Mouse (Mus musculus) liver, embryonic 15.5 days (tissue): Measurements from ENCODE around the gene H2afv. TPM values are rescaled to one million over a fixed set of nuclear protein-coding genes. Genes with fewer than 3 reads are reported as not detected.
"Not testable (repeated sequence)": the region's sequence is repeated elsewhere in the genome, so short reads cannot be mapped to it uniquely, and the experiment has no call there.

Experiments
- ATAC-seq: fragments of 200-750 bp; cut with Nextera tagmentation; 2 replicates; pipeline ENCODE4 v1.8.0; 2017; ENCODE audit warnings: moderate number of reproducible peaks, mild to moderate bottlenecking, moderate library complexity; ENCODE audit not compliant: insufficient read depth
- H3K27ac ChIP-seq: fragments of 300-500 bp; sonication (generic); replicated peaks from 2 replicates; pipeline ENCODE4 v1.5.1; 2015; ENCODE audit warnings: mild to moderate bottlenecking, inconsistent platforms
- H3K27me3 ChIP-seq: fragments of 300-500 bp; sonication (generic); 2 replicates; pipeline ENCODE4 v1.6.1; 2015; ENCODE audit warnings: mild to moderate bottlenecking, inconsistent platforms
- H3K36me3 ChIP-seq: fragments of 300-500 bp; sonication (generic); replicated peaks from 2 replicates; pipeline ENCODE4 v1.6.1; 2015; ENCODE audit warnings: moderate library complexity, mild to moderate bottlenecking, inconsistent platforms
- H3K4me1 ChIP-seq: fragments of 300-500 bp; sonication (generic); replicated peaks from 2 replicates; pipeline ENCODE4 v1.6.1; 2015; ENCODE audit warnings: inconsistent platforms
- H3K4me2 ChIP-seq: fragments of 300-500 bp; sonication (generic); 2 replicates; pipeline ENCODE4 v1.6.1; 2015; ENCODE audit warnings: moderate library complexity, mild to moderate bottlenecking, inconsistent platforms
- H3K4me3 ChIP-seq: fragments of 300-500 bp; sonication (generic); replicated peaks from 2 replicates; pipeline ENCODE4 v1.5.1; 2015; ENCODE audit warnings: mild to moderate bottlenecking, inconsistent platforms
- H3K9ac ChIP-seq: fragments of 300-500 bp; sonication (generic); 2 replicates; pipeline ENCODE4 v1.6.1; 2015; ENCODE audit warnings: moderate library complexity, mild to moderate bottlenecking, inconsistent platforms
- H3K9me3 ChIP-seq: fragments of 300-500 bp; sonication (generic); replicated peaks from 2 replicates; pipeline ENCODE4 v1.6.1; 2016; ENCODE audit warnings: inconsistent platforms
- WGBS: fragments of 180-500 bp; shearing (Covaris S2); methylation state at CpG from one replicate; pipeline ENCODE4 v1.1.7; 2015; ENCODE audit warnings: mixed read lengths; ENCODE audit not compliant: insufficient replicate concordance; 5-methylcytosine and 5-hydroxymethylcytosine counted together
- polyA plus RNA-seq: library from polyadenylated mRNA; unstranded; fragments of >200 nt; fragmentation: Nextera tagmentation; extraction: Ambion mirVana; gene quantifications from 2 replicates; pipeline ENCODE4 v1.2.1, GENCODE M21; 2015

The H2afv gene
- polyA plus RNA-seq, 1 experiment from 2014 or later, result 118 TPM

DNA sequence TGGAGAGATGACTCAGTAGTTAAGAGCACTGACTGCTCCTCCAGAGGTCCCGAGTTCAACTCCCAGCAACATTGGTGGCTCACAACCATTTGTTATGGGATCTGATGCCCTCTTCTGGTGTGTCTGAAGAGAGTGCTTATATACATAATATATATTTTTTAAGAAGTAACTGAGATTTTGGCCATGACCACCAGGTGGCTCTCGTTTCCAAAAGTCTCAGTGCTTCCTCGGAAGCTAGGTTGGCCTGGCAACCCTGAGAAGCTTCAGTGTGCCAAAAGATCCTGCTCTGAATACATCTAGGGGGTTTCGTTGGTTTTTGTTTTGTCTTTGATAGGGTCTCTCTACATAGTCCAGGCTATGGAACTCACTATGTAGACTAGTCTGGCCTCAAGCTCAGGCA, 20.9 kb upstream of the H2afv start:
- Histone ChIP-seq H3K9ac (no peak overlapping the region), H3K36me3 (peaks cover 27% of the 10 kb centered on the region), H3K4me1 (peaks cover 9% of the 10 kb centered on the region), H3K27ac (no peak overlapping the region), H3K27me3 (no peaks in the 10 kb centered on the region), H3K4me3 (no peak overlapping the region), H3K9me3 (no peaks in the 10 kb centered on the region), H3K4me2 (no peak overlapping the region)
- 19% methylated on average over 4 of the region's 4 CpGs for WGBS
- ATAC-seq, result no peak; the same call in 1 of the 2 replicates

DNA sequence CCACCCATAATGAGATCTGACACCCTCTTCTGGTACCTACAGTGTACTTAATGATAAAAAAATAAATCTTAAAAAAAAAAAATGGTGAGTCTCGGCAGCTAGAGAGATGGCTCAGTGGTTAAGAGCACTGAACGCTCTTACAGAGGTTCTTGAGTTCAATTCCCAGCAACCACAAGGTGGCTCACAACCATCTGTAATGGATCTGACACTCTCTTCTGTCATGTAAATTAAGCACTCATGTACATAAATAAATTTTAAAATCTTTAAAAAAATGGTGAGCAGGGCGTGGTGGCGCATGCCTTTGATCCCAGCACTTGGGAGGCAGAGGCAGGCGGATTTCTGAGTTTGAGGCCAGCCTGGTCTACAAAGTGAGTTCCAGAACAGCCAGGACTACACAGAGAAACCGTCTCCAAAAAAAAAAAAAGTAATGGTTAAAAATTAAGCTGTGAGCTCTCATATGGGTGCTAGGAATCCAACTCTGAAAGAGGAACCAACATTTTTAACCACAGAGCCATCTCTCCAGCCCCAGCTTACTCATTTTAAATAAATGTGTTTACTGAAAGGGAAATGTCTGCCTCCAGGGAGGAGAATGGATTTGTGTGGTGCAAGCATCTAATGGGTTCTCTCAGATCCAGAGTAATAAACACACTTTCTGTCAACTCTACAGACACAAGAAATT, 19.1 kb upstream of the H2afv start:
- Histone ChIP-seq H3K4me1 (peaks cover 3% of the 10 kb centered on the region; the same call in 1 of the 2 replicates), H3K9ac (no peak overlapping the region), H3K9me3 (no peaks in the 10 kb centered on the region), H3K27me3 (no peaks in the 10 kb centered on the region), H3K27ac (no peak overlapping the region), H3K36me3 (peaks cover 23% of the 10 kb centered on the region), H3K4me3 (no peak overlapping the region), H3K4me2 (no peak overlapping the region)
- 73% methylated on average over 6 of the region's 6 CpGs for WGBS
- no peak for ATAC-seq

DNA sequence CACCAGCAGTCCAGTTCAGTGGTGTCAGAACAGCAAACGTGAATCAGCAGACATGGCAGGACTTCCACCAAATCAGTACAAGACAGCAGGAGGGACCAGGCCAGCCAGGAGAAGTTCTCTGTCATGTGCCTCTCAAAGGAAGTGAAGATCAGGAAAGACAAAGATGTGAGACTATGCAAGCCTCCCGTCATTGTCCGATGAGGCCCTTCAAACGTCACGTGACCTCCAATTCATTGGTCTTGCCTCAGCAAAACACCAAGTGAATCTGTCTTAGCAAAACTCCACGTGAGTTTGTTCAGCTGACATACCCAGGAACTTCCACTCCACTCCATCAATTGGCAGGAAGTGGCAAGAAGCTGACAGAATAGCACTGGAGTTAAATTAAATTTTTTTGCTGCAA, 11.8 kb upstream of the H2afv start:
- no peaks in the 10 kb centered on the region for H3K27me3 ChIP-seq
- H3K9me3 ChIP-seq, result no peaks in the 10 kb centered on the region
- no peak overlapping the region for H3K27ac ChIP-seq
- H3K4me2 ChIP-seq, result no peak overlapping the region
- no peaks in the 10 kb centered on the region for H3K36me3 ChIP-seq
- H3K9ac ChIP-seq, result no peak overlapping the region
- no peak overlapping the region for H3K4me3 ChIP-seq
- no peaks in the 10 kb centered on the region for H3K4me1 ChIP-seq
- 54% methylated on average over 6 of the region's 6 CpGs for WGBS
- ATAC-seq, result no peak

DNA sequence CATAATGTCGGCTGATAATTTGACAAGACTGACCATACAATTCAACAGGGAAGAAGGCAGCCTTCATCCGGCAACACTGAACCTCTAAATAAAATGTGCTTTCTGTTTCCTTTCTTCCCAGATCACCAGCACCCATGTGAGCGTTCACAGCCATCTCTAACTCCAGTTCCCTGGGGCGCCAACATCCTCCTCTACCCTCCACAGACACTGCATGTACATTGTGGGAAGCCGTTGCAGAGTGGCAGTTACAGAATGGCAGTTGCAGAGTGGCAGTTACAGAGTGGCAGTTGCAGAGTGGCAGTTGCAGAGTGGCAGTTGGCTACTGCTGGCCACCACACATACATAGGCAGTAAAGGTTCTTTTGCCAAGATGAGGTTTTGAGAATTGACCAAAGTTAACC, 3.9 kb upstream of the H2afv start:
- H3K4me2 ChIP-seq, H3K4me3 ChIP-seq, ATAC-seq, H3K9me3 ChIP-seq, H3K27ac ChIP-seq, H3K9ac ChIP-seq, H3K27me3 ChIP-seq, H3K36me3 ChIP-seq: not testable (repeated sequence)
- H3K4me1 ChIP-seq, result peaks cover 11% of the 10 kb centered on the region
- 75% methylated on average over 5 of the region's 5 CpGs for WGBS

DNA sequence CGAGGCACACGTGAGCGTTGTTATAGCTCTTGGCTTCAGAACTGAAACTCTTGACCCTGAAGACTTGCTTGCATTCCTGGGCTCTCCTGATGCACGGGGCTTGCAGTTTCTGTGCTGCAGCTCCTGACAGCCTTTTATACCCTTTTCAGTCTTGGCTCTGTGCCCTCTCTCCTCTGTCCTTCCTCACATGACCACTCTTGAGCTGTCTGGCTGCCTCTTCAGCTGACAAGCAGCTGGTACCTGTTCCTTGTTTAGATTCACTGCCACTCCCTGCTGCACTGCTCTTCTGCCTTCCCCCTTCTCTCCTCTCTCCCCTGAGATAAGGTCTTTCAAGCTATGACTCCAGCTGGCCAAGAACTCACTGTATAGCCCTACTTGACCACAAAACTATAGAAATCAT, 3.2 kb upstream of the H2afv start:
- H3K9ac ChIP-seq, result no peak overlapping the region
- WGBS, result 79% methylated on average over 4 of the region's 4 CpGs
- H3K27ac ChIP-seq, result no peak overlapping the region
- H3K27me3 ChIP-seq, result 0 out of 2 replicates have a peak, but pooled peaks cover 3% of the 10 kb centered on the region
- H3K36me3 ChIP-seq, result no peaks in the 10 kb centered on the region
- no peaks in the 10 kb centered on the region for H3K9me3 ChIP-seq
- no peak overlapping the region for H3K4me2 ChIP-seq
- H3K4me3 ChIP-seq, result no peak overlapping the region
- peaks cover 17% of the 10 kb centered on the region for H3K4me1 ChIP-seq
- ATAC-seq, result no peak

DNA sequence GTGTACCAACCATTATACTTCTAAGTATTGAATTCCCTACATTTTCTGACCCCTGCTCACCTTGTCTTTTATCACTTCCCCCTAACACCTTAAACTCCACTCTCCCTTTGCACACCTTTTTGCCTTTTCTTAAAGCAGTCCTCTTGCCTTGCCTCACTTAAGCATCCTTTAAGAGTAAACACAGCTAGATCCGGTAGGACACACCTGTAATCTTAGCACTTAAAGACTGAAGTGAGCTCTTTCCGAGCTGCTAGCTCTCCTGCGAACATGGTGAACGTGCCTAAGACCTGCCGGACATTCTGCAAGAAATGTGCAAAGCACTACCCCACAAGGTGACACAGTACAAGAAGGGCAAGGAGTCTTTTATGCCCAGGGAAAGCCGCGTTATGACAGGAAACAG, 1.7 kb upstream of the H2afv start:
- no peak overlapping the region for H3K4me3 ChIP-seq
- H3K9ac ChIP-seq, result no peak overlapping the region
- H3K36me3 ChIP-seq, result peaks cover 7% of the 10 kb centered on the region
- ATAC-seq, result no peak
- peaks cover 23% of the 10 kb centered on the region for H3K4me1 ChIP-seq
- H3K4me2 ChIP-seq, result no peak overlapping the region
- H3K27me3 ChIP-seq, result 0 out of 2 replicates have a peak, but pooled peaks cover 3% of the 10 kb centered on the region
- H3K27ac ChIP-seq, result no peak overlapping the region
- no peaks in the 10 kb centered on the region for H3K9me3 ChIP-seq
- WGBS, result 85% methylated on average over 7 of the region's 7 CpGs

DNA sequence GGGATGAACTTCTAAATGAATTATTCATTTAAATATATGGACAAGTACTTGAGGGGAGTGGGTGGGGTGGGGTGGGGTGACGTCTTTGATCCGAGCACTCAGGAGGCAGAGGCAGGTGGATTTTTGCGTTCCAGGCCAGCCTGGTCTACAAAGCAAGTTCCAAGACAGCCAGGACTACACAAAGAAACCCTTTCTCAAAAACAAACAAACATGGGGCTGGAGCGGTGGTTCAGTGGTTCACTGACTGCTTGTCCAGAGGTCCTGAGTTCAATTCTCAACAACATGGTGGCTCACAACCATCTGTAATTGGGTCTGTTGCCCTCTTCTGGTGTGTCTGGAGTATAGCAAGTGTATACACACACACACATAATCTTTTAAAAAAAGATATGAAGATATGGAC, 1.2 kb upstream of the H2afv start:
- Histone ChIP-seq H3K9me3 (no peaks in the 10 kb centered on the region), H3K4me3 (peak overlapping the region; percentile 96), H3K9ac (0 out of 2 replicates have a peak overlapping the region, but pooled peaks have one; percentile 51), H3K4me2 (peak overlapping the region; percentile 66), H3K27ac (no peak overlapping the region), H3K4me1 (peaks cover 23% of the 10 kb centered on the region), H3K27me3 (0 out of 2 replicates have a peak, but pooled peaks cover 3% of the 10 kb centered on the region), H3K36me3 (peaks cover 12% of the 10 kb centered on the region)
- 57% methylated on average over 4 of the region's 4 CpGs for WGBS
- no peak for ATAC-seq

DNA sequence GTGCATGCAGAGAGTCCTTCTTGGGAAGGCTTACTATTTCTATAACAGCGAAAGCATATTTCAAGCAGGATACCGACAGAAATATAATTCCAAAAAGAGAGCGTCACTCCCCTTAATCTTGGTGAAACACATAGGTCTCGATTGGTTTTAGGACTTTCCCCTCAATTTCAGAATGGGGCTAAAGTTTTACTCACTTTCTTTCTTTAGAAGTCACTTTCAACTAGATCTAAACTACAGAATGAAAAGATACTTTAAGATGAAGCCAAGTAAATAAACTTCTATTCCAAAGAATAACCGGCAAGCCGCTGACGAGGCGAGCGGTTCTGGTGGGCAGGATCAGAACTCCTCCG, 541 bp downstream of the H2afv start:
- under 1% methylated on average over 10 of the region's 10 CpGs for WGBS
- Histone ChIP-seq H3K4me1 (peaks cover 23% of the 10 kb centered on the region), H3K27me3 (0 out of 2 replicates have a peak, but pooled peaks cover 3% of the 10 kb centered on the region), H3K9ac (peak overlapping the region; percentile 93), H3K36me3 (peaks cover 23% of the 10 kb centered on the region), H3K27ac (peak overlapping the region; percentile 96), H3K9me3 (no peaks in the 10 kb centered on the region), H3K4me3 (peak overlapping the region; percentile 96), H3K4me2 (peak overlapping the region; percentile 72)
- ATAC-seq, result no peak

DNA sequence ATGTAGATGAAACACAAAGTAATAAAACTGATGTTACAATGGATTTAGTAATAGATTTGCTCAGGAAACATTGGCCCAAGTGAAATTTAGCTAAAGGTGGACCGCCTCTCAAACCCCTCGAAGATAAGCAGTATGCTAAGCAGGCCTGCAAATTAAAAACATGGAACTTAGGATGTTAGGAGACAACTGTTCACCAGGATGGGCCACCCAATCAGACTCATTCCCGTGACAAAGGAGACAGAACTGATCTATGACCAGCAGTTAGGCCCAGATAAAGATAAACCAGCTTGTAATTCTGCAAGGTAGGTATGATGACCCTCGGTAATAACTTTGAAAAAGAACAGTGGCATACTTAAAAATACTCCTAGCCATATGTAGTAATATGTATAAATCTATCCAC, 1.1 kb downstream of the H2afv start:
- H3K27me3 ChIP-seq, result 0 out of 2 replicates have a peak, but pooled peaks cover 3% of the 10 kb centered on the region

DNA sequence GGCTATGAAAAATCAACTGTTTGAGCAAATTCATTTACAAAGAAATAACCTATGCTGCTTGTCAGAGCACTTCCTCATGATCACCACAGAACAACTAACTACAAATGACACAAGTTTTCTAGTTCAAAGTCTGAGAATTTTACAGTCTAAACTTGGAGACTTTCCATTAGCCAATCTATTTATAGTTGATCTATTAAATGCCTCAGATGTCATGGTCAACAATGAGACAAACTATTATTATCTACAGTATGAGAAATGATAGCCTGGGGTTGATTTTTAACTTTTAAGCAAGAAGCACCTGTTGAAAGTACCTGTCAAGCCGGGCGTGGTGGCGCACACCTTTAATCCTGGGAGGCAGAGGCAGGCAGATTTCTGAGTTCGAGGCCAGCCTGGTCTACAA, 1.7 kb downstream of the H2afv start:
- H3K4me2 ChIP-seq, result peak overlapping the region; percentile 72
- WGBS, result 82% methylated on average over 4 of the region's 4 CpGs
- H3K4me1 ChIP-seq, result peaks cover 23% of the 10 kb centered on the region
- H3K4me3 ChIP-seq, result peak overlapping the region; percentile 96
- H3K9me3 ChIP-seq, result no peaks in the 10 kb centered on the region
- ATAC-seq, result no peak
- 0 out of 2 replicates have a peak, but pooled peaks cover 2% of the 10 kb centered on the region for H3K27me3 ChIP-seq
- H3K27ac ChIP-seq, result no peak overlapping the region; the same call in 1 of the 2 replicates
- peaks cover 35% of the 10 kb centered on the region for H3K36me3 ChIP-seq
- H3K9ac ChIP-seq, result no peak overlapping the region; the same call in 1 of the 2 replicates

More for the DNA sequence above, 1.1 kb downstream of the H2afv start:
- ATAC-seq, result no peak
- 27% methylated on average over 4 of the region's 4 CpGs for WGBS
- peak overlapping the region; percentile 93 for H3K9ac ChIP-seq
- peaks cover 23% of the 10 kb centered on the region for H3K4me1 ChIP-seq
- H3K9me3 ChIP-seq, result no peaks in the 10 kb centered on the region
- H3K4me2 ChIP-seq, result peak overlapping the region; percentile 72
- peaks cover 29% of the 10 kb centered on the region for H3K36me3 ChIP-seq
- H3K27ac ChIP-seq, result peak overlapping the region; percentile 96
- H3K4me3 ChIP-seq, result peak overlapping the region; percentile 96

DNA sequence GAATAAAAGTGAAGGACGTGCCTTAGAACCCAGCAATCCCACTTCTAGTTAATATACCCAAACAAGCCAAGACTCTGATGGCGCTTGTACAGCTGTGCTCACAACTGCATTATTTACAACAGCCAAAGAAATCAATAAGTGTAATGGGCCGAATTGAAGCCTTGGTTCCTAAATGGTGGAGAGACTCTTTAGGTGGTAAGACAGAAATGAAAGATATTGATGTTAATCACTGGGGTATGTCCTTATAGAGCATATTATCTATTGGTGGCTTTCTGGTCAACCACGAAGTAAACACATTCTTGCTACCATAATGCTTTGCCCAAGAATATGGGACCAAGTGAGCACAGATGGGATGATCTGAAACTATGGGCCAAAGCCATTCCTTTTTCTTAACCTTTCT, 4.1 kb downstream of the H2afv start:
- no peaks in the 10 kb centered on the region for H3K27me3 ChIP-seq
- no peak overlapping the region for H3K4me2 ChIP-seq
- H3K4me1 ChIP-seq, result peaks cover 18% of the 10 kb centered on the region
- no peak for ATAC-seq
- H3K36me3 ChIP-seq, result peaks cover 59% of the 10 kb centered on the region
- H3K4me3 ChIP-seq, result no peak overlapping the region
- no peaks in the 10 kb centered on the region for H3K9me3 ChIP-seq
- no peak overlapping the region for H3K9ac ChIP-seq
- 83% methylated on average over 4 of the region's 4 CpGs for WGBS
- H3K27ac ChIP-seq, result no peak overlapping the region
